Mouse (Mus musculus) MEL (cell line): Measurements from ENCODE around the gene Ptprn. TPM values are rescaled to one million over a fixed set of nuclear protein-coding genes. Genes with fewer than 3 reads are reported as not detected.
A peak's percentile ranks its signal among the peaks of the same experiment; 100 is the strongest.

ENCODE experiments used
- DNase-seq: peaks from one replicate; pipeline ENCODE4 v3.0.0; 2011; ENCODE audit warnings: low read depth, low spot score
- H3K27ac ChIP-seq: 2 replicates; pipeline ENCODE4 v1.5.1; 2012; ENCODE audit warnings: low read depth, mild to moderate bottlenecking, control low read depth, low read length, moderate library complexity; ENCODE audit not compliant: control insufficient read depth
- H3K27me3 ChIP-seq, 2 experiments: fragments of 150-350 bp in 1 of 2; sonication (generic) in 1 of 2; 2 replicates each; pipeline ENCODE4 v1.6.1; 2012; ENCODE audit warnings: low read length in 2 of 2, mild to moderate bottlenecking in 2 of 2, improper control_type of control experiment in 1 of 2, moderate library complexity in 1 of 2; ENCODE audit not compliant: insufficient read depth in 2 of 2, control insufficient read depth in 1 of 2
- H3K36me3 ChIP-seq, 2 experiments: 2 replicates each; pipeline ENCODE4 v1.6.1; 2012 to 2014; ENCODE audit warnings: low read length in 2 of 2, improper control_type of control experiment in 1 of 2, inconsistent platforms in 1 of 2, mild to moderate bottlenecking in 1 of 2; ENCODE audit not compliant: insufficient read depth in 2 of 2, control insufficient read depth in 1 of 2
- H3K4me1 ChIP-seq, 2 experiments: fragments of 150-350 bp in 1 of 2; sonication (generic) in 1 of 2; 2 replicates each; pipeline ENCODE4 v1.6.1; 2012; ENCODE audit warnings: low read length in 2 of 2, improper control_type of control experiment in 1 of 2, mild to moderate bottlenecking in 1 of 2; ENCODE audit not compliant: insufficient read depth in 2 of 2, control insufficient read depth in 1 of 2
- H3K4me3 ChIP-seq, 2 experiments: fragments of 150-350 bp in 1 of 2; sonication (generic) in 1 of 2; 2 replicates each; pipeline ENCODE4 v1.5.1; 2012; ENCODE audit warnings: low read depth in 2 of 2, low read length in 2 of 2, mild to moderate bottlenecking in 2 of 2, moderate library complexity in 2 of 2, control low read depth in 1 of 2, improper control_type of control experiment in 1 of 2; ENCODE audit not compliant: control insufficient read depth in 1 of 2, insufficient read depth in 1 of 2
- H3K79me2 ChIP-seq: 2 replicates; pipeline ENCODE4 v1.6.1; 2012; ENCODE audit warnings: mild to moderate bottlenecking, low read length, moderate library complexity; ENCODE audit not compliant: control insufficient read depth, poor library complexity, insufficient read depth
- H3K9ac ChIP-seq: 2 replicates; pipeline ENCODE4 v1.6.1; 2012; ENCODE audit warnings: low read depth, mild to moderate bottlenecking, control low read depth, low read length, moderate library complexity; ENCODE audit not compliant: control insufficient read depth, poor library complexity, severe bottlenecking
- H3K9me3 ChIP-seq: fragments of 150-350 bp; sonication (generic); replicated peaks from 2 replicates; pipeline ENCODE4 v1.6.1; 2012; ENCODE audit warnings: mild to moderate bottlenecking, low read length, improper control_type of control experiment, moderate library complexity; ENCODE audit not compliant: insufficient read depth
- CHD1 ChIP-seq: IDR thresholded peaks from 2 replicates; pipeline ENCODE4 v1.6.1; 2012; ENCODE audit warnings: low read depth, mild to moderate bottlenecking, inconsistent platforms, low read length, improper control_type of control experiment
- CHD2 ChIP-seq: IDR thresholded peaks from 2 replicates; pipeline ENCODE4 v1.6.1; 2011; ENCODE audit warnings: low read length, improper control_type of control experiment
- HCFC1 ChIP-seq: IDR thresholded peaks from 2 replicates; pipeline ENCODE4 v1.6.1; 2012; ENCODE audit warnings: low read depth, mild to moderate bottlenecking, inconsistent platforms, low read length, improper control_type of control experiment, moderate library complexity
- JUND ChIP-seq: IDR thresholded peaks from 2 replicates; pipeline ENCODE4 v1.6.1; 2011; ENCODE audit warnings: low read depth, mild to moderate bottlenecking, improper control_type of control experiment, low read length
- KAT2A ChIP-seq: conservative IDR thresholded peaks from 2 replicates; pipeline ENCODE4 v1.6.1; 2012; ENCODE audit warnings: low read depth, low read length, improper control_type of control experiment, inconsistent platforms
- MXI1 ChIP-seq: IDR thresholded peaks from 2 replicates; pipeline ENCODE4 v1.6.1; 2011; ENCODE audit warnings: mild to moderate bottlenecking, low read depth, low read length, improper control_type of control experiment
- MYB ChIP-seq: IDR thresholded peaks from 2 replicates; pipeline ENCODE4 v1.6.1; 2011; ENCODE audit warnings: mild to moderate bottlenecking, low read depth, low read length, improper control_type of control experiment
- MYC ChIP-seq: IDR thresholded peaks from 2 replicates; pipeline ENCODE4 v1.6.1; 2011; ENCODE audit warnings: low read depth, mild to moderate bottlenecking, low read length, improper control_type of control experiment, moderate library complexity
- NRF1 ChIP-seq: IDR thresholded peaks from 2 replicates; pipeline ENCODE4 v1.6.1; 2014; ENCODE audit warnings: low read depth, mild to moderate bottlenecking, inconsistent platforms, low read length, improper control_type of control experiment, moderate library complexity; ENCODE audit not compliant: poor library complexity, insufficient read depth, severe bottlenecking
- POLR2A ChIP-seq, 2 experiments: IDR thresholded peaks; 2 replicates each; pipeline ENCODE4 v1.6.1; 2011 to 2012; ENCODE audit warnings: low read length in 2 of 2, mild to moderate bottlenecking in 2 of 2, control low read depth in 1 of 2, improper control_type of control experiment in 1 of 2, low read depth in 1 of 2, moderate library complexity in 1 of 2; ENCODE audit not compliant: control insufficient read depth in 1 of 2, insufficient read depth in 1 of 2, poor library complexity in 1 of 2
- RAD21 ChIP-seq: IDR thresholded peaks from 2 replicates; pipeline ENCODE4 v1.6.1; 2011; ENCODE audit warnings: mild to moderate bottlenecking, low read depth, low read length, improper control_type of control experiment
- TAL1 ChIP-seq: IDR thresholded peaks from 2 replicates; pipeline ENCODE4 v1.6.1; 2012; ENCODE audit warnings: mild to moderate bottlenecking, inconsistent platforms, low read length, moderate library complexity, mixed read lengths
- USF2 ChIP-seq, 2 experiments: IDR thresholded peaks; 2 replicates each; pipeline ENCODE4 v1.6.1; 2011 to 2012; ENCODE audit warnings: improper control_type of control experiment in 2 of 2, low read length in 2 of 2, borderline replicate concordance in 1 of 2, inconsistent platforms in 1 of 2, low read depth in 1 of 2, mild to moderate bottlenecking in 1 of 2; ENCODE audit not compliant: insufficient read depth in 1 of 2
- ZC3H11A ChIP-seq: IDR thresholded peaks from 2 replicates; pipeline ENCODE4 v1.6.1; 2012; ENCODE audit warnings: low read depth, mild to moderate bottlenecking, inconsistent platforms, low read length, improper control_type of control experiment
- ZMIZ1 ChIP-seq: IDR thresholded peaks from 2 replicates; pipeline ENCODE4 v1.6.1; 2012; ENCODE audit warnings: low read depth, mild to moderate bottlenecking, inconsistent platforms, low read length, improper control_type of control experiment, moderate library complexity
- ZNF384 ChIP-seq: IDR thresholded peaks from 2 replicates; pipeline ENCODE4 v1.6.1; 2012; ENCODE audit warnings: low read depth, mild to moderate bottlenecking, inconsistent platforms, low read length, improper control_type of control experiment
- polyA plus RNA-seq, 2 experiments: library from polyadenylated mRNA; stranded (reverse) in 1 of 2; unstranded in 1 of 2; fragments of >175 nt in 1 of 2; fragments of >200 nt in 1 of 2; gene quantifications; 2 replicates each; pipeline versions ENCODE4 v1.2.1 to v1.2.4; 2012; ENCODE audit warnings: low replicate concordance in 2 of 2, low read depth in 1 of 2; ENCODE audit not compliant: insufficient read length in 2 of 2, insufficient read depth in 1 of 2, missing spikeins in 1 of 2
- total RNA-seq: library from RNA; depleted of rRNA; stranded (reverse); fragments of 300-350 nt; gene quantifications from 2 replicates; pipeline ENCODE4 v1.2.3, GENCODE M21; 2012

Ptprn gene
- total and polyA plus RNA-seq, 3 experiments = 0.13 TPM; not detected in 2

DNA sequence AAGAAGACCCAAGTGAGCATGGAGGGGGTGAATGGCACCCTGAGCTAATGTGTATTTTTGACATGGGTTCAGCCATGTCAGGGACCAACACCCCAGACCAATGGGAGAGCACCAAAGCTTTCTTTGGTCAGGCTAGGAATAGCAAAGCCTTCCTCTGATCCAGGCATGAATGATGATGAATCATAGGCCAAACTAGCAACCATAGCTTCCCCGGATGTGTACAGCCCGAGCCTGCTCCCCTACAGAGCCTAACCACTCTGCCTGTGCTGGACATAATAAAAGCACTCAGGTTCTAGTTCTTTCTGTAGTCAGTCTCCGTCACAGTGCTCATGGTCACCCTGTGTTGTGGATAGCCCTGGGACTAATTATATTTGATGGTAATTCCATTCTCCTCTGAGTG, 42.8 kb downstream of the Ptprn start:
- H3K4me1 ChIP-seq = peaks cover 29 to 47% of the 10 kb centered on the region in 2 experiments
- H3K36me3 ChIP-seq = peaks cover 1 to 40% of the 10 kb centered on the region in 2 experiments
- no peak overlapping the region for H3K4me3 ChIP-seq

DNA sequence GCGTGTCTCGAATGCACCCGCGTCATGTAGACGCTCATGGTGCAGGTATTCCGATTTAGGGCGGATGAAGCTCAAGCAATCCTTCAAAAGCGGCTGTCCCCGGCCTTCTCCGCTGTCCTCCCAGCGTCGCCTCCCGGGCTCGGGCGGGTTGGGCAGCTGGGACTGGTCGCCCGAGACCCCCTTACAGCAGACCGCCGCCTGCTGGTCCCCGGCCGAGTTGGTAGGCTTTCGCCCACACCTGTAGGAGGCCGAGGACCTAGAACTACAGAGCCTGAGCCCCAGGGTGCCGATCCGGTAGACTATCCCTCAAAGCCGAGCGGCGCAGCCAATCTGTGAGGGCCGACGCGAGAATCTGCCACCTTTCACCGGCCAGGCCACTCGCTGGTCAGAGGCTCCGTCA, 44.8 kb downstream of the Ptprn start, which contains the start of gene Tuba4a:
Tuba4a (minus strand) TSS at position 335 of the 400 bp plus-strand sequence.
- Histone ChIP-seq H3K27ac (peak within 1 kb of the TSS; percentile 83), H3K36me3 (peaks cover 10 to 43% of the 10 kb centered on the region in 2 experiments), H3K27me3 (no peaks in the 10 kb centered on the region), H3K4me1 (peaks cover 19 to 46% of the 10 kb centered on the region in 2 experiments), H3K9me3 (no peaks in the 10 kb centered on the region), H3K79me2 (peaks cover 42% of the 10 kb centered on the region)
- TF ChIP-seq ZMIZ1 (no peak), KAT2A (no peak), USF2 (IDR thresholded peaks at IDR 0.05; ENCODE audit: borderline replicate concordance in 1 of 2, insufficient read depth in 1 of 2, low read depth in 1 of 2, low read length in 2 of 2) (no peak), MYB (no peak), MXI1 (no peak), CHD2 (no peak), ZNF384 (no peak), MYC (no peak), NRF1 (no peak), JUND (no peak), HCFC1 (no peak), CHD1 (no peak)
- TF ChIP-seq, all 39 proteins: peak for 0
- no peak for DNase-seq
- peak within 1 kb of the TSS; percentile 81 to 82 for H3K4me3 ChIP-seq
- H3K9ac ChIP-seq = peak within 1 kb of the TSS; percentile 87

More for the DNA sequence above, 42.8 kb downstream of the Ptprn start:
- H3K27ac ChIP-seq = no peak overlapping the region
- H3K9me3 ChIP-seq = no peaks in the 10 kb centered on the region
- DNase-seq = no peak
- H3K9ac ChIP-seq = no peak overlapping the region
- no peaks in the 10 kb centered on the region for H3K27me3 ChIP-seq
- H3K79me2 ChIP-seq = peaks cover 23% of the 10 kb centered on the region
- no peak for TF ChIP-seq CHD2
- TF ChIP-seq ZC3H11A = no peak
- no peak for TF ChIP-seq USF2 (IDR thresholded peaks at IDR 0.05; ENCODE audit: borderline replicate concordance in 1 of 2, insufficient read depth in 1 of 2, low read depth in 1 of 2, low read length in 2 of 2)
- no peak for TF ChIP-seq TAL1
- no peak for TF ChIP-seq POLR2A (IDR thresholded peaks at IDR 0.05; ENCODE audit: control insufficient read depth in 1 of 2, insufficient read depth in 1 of 2, low read depth in 1 of 2, low read length in 2 of 2, poor library complexity in 1 of 2)
- no peak for TF ChIP-seq RAD21
- TF ChIP-seq, all 39 proteins: peak for 0
